Mouse (Mus musculus) layer of hippocampus, adult 2 months (tissue): ENCODE measurements around the gene Gm12117. TPM values are rescaled to one million over a fixed set of nuclear protein-coding genes. Genes with fewer than 3 reads are reported as not detected.

Experiments
- DNase-seq, 2 experiments: peaks; one replicate each; pipeline ENCODE4 v3.0.0; 2022; ENCODE audit warnings: low spot score in 2 of 2
- H3K27ac ChIP-seq: fragments of 200-600 bp; 2 replicates; pipeline ENCODE4 v1.8.1; 2022
- H3K4me3 ChIP-seq: fragments of 200-600 bp; 2 replicates; pipeline ENCODE4 v1.8.1; 2022; ENCODE audit warnings: mild to moderate bottlenecking
- CTCF ChIP-seq: fragments of 200-600 bp; conservative IDR thresholded peaks from 2 replicates; pipeline ENCODE4 v1.8.1; 2022; ENCODE audit warnings: antibody characterized with exemption, mild to moderate bottlenecking, moderate library complexity
- total RNA-seq, 2 experiments: library from RNA; stranded (reverse); gene quantifications; 2 replicates each; pipeline ENCODE4 v1.2.3; 2021

Gm12117 gene
- total RNA-seq, 2 experiments from 2014 or later: 0.38 TPM; not detected in 1

DNA sequence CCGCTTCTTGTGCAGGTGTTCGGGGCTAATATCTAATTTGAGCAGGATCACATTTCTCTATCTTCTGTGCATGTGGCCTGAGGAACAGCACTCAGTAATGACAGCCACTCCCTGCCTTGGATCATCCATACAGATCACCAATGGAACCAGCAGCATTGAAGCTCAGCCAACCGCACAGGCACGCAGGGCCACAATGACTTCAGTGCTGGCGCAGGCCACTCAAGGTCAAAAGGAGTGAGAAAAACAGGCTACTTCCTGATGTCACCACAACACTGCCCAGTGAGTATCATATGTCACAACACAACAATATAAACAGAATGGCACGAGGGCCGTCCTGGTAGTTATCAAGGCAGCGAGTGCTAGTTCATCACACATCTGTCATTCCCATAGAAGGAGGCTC lies 50.0 kb downstream of the Gm12117 start:
- Histone ChIP-seq H3K4me3 (no peak overlapping the region), H3K27ac (no peak overlapping the region)
- TF ChIP-seq CTCF: no peak
- no peak for DNase-seq

Other genes starting within 250 kb of the Gm12117 start
- 1 to 10 TPM; 4.1 TPM for gene Fgf18, start 129.3 kb downstream of the Gm12117 start, total RNA-seq
- gene Npm1, start 113.5 kb downstream of the Gm12117 start, total RNA-seq: 100 to 1,000 TPM; 183 to 184 TPM
- not detected for gene Tlx3, start 73.1 kb downstream of the Gm12117 start, total RNA-seq
- gene Ranbp17, start 237.0 kb upstream of the Gm12117 start, total RNA-seq: 1 to 10 TPM; 7.9 to 9.9 TPM